Mouse (Mus musculus) bone marrow, adult 2 months (tissue): ENCODE data around the gene Dbp. TPM values are rescaled to one million over a fixed set of nuclear protein-coding genes. Genes with fewer than 3 reads are reported as not detected.

ENCODE experiments used
- H3K27ac ChIP-seq: fragments of 200-500 bp; 2 replicates; pipeline ENCODE4 v1.5.1; 2012; ENCODE audit warnings: low read depth, mild to moderate bottlenecking, control low read depth, inconsistent platforms, low read length; ENCODE audit not compliant: control insufficient read depth, poor library complexity, insufficient read depth
- H3K4me1 ChIP-seq: fragments of 200-500 bp; 2 replicates; pipeline ENCODE4 v1.6.1; 2011; ENCODE audit warnings: low read length; ENCODE audit not compliant: control insufficient read depth, insufficient read depth
- H3K4me3 ChIP-seq: fragments of 200-500 bp; replicated peaks from 2 replicates; pipeline ENCODE3; 2011; ENCODE audit warnings: mild to moderate bottlenecking, low read depth, low read length, control low read depth; ENCODE audit not compliant: control insufficient read depth
- CTCF ChIP-seq: fragments of 200-500 bp; IDR thresholded peaks from 2 replicates; pipeline ENCODE4 v1.5.1; 2011; ENCODE audit warnings: low read length, control low read depth; ENCODE audit not compliant: control insufficient read depth, insufficient read depth
- POLR2A ChIP-seq: fragments of 200-500 bp; IDR thresholded peaks from 2 replicates; pipeline ENCODE4 v1.6.1; 2011; ENCODE audit warnings: low read depth, mild to moderate bottlenecking, control low read depth, low read length, borderline replicate concordance; ENCODE audit not compliant: control insufficient read depth
- WGBS: fragments of 180-500 bp; shearing (Covaris S2); methylation state at CpG from one replicate; pipeline ENCODE4 v1.1.7; 2018; 5-methylcytosine and 5-hydroxymethylcytosine counted together
- polyA plus RNA-seq: library from polyadenylated mRNA; stranded (reverse); fragments of >200 nt; gene quantifications from 2 replicates; pipeline ENCODE4 v1.2.4, GENCODE M21; 2011; ENCODE audit warnings: low replicate concordance; ENCODE audit not compliant: missing spikeins, insufficient read depth, insufficient read length

Gene Dbp
- polyA plus RNA-seq, 1 experiment: 19.3 TPM

GRCm38 (mm10) chr7:45717918-45718297 lies 13.0 kb downstream of the Dbp start, which contains the start of gene Sphk2:
Gene Sphk2, minus strand, starts transcription at chr7:45718002.
- under 1% methylated on average over 41 of the region's 41 CpGs for WGBS
- peak; percentile 96 for TF ChIP-seq POLR2A
- peak; percentile 15; the same call in 1 of the 2 replicates for TF ChIP-seq CTCF
- Histone ChIP-seq H3K4me3 (peak within 1 kb of the TSS; percentile 84), H3K4me1 (peaks cover 4% of the 10 kb centered on the region; the same call in 1 of the 2 replicates), H3K27ac (peak within 1 kb of the TSS; percentile 94)

GRCm38 (mm10) chr7:45718331-45718730 lies 13.4 kb downstream of the Dbp start:
- no peak for TF ChIP-seq POLR2A
- no peak for TF ChIP-seq CTCF
- WGBS: under 1% methylated on average over 20 of the region's 20 CpGs
- Histone ChIP-seq H3K4me3 (peak overlapping the region; percentile 84), H3K4me1 (peaks cover 4% of the 10 kb centered on the region; the same call in 1 of the 2 replicates), H3K27ac (peak overlapping the region; percentile 62)

- no peak for TF ChIP-seq CTCF
- TF ChIP-seq POLR2A: no peak
- WGBS: 74% methylated on average over 10 of the region's 10 CpGs
- H3K4me3 ChIP-seq: peak overlapping the region; percentile 84
- H3K4me1 ChIP-seq: peaks cover 4% of the 10 kb centered on the region; the same call in 1 of the 2 replicates
- no peak overlapping the region; the same call in 1 of the 2 replicates for H3K27ac ChIP-seq
Measured at GRCm38 (mm10) chr7:45719180-45719579, 14.3 kb downstream of the Dbp start.

GRCm38 (mm10) chr7:45719738-45720412 lies 15.0 kb downstream of the Dbp start:
- TF ChIP-seq CTCF (no peak), POLR2A (no peak)
- no peak overlapping the region for H3K27ac ChIP-seq
- peaks cover 4% of the 10 kb centered on the region; the same call in 1 of the 2 replicates for H3K4me1 ChIP-seq
- no peak overlapping the region for H3K4me3 ChIP-seq
- 88% methylated on average over 16 of the region's 16 CpGs for WGBS

GRCm38 (mm10) chr7:45720413-45721233 lies 15.7 kb downstream of the Dbp start, which contains the start of gene Fam83e:
Gene Fam83e, plus strand, starts transcription at chr7:45721212.
- WGBS: 82% methylated on average over 14 of the region's 14 CpGs
- no peak within 1 kb of the TSS for H3K4me3 ChIP-seq

GRCm38 (mm10) chr7:45721234-45721571 lies 16.3 kb downstream of the Dbp start:
- TF ChIP-seq CTCF (no peak), POLR2A (no peak)
- Histone ChIP-seq H3K4me3 (no peak overlapping the region), H3K4me1 (no peaks in the 10 kb centered on the region; the same call in 1 of the 2 replicates), H3K27ac (no peak overlapping the region)
- 89% methylated on average over 7 of the region's 7 CpGs for WGBS

More at GRCm38 (mm10) chr7:45720413-45721233, 15.7 kb downstream of the Dbp start, which contains the start of gene Fam83e:
- TF ChIP-seq POLR2A: no peak
- no peak for TF ChIP-seq CTCF
- no peak within 1 kb of the TSS for H3K27ac ChIP-seq
- H3K4me1 ChIP-seq: peaks cover 2% of the 10 kb centered on the region; the same call in 1 of the 2 replicates

- 83% methylated on average over 13 of the region's 13 CpGs for WGBS
- H3K27ac ChIP-seq: no peak overlapping the region
- H3K4me1 ChIP-seq: no peaks in the 10 kb centered on the region; the same call in 1 of the 2 replicates
- TF ChIP-seq POLR2A (no peak), CTCF (no peak)
- H3K4me3 ChIP-seq: no peak overlapping the region
Measured at GRCm38 (mm10) chr7:45721642-45722347, 16.9 kb downstream of the Dbp start.

GRCm38 (mm10) chr7:45722348-45722713 lies 17.4 kb downstream of the Dbp start:
- Histone ChIP-seq H3K4me3 (no peak overlapping the region), H3K4me1 (no peaks in the 10 kb centered on the region; the same call in 1 of the 2 replicates), H3K27ac (no peak overlapping the region)
- TF ChIP-seq CTCF (no peak), POLR2A (no peak)
- WGBS: 77% methylated on average over 13 of the region's 13 CpGs
